Mouse (Mus musculus) heart, postnatal 0 days (tissue): ENCODE results near the gene Tle6. TPM values are rescaled to one million over a fixed set of nuclear protein-coding genes. Genes with fewer than 3 reads are reported as not detected.

Source experiments
- ATAC-seq: fragments of 200-750 bp; cut with Nextera tagmentation; 2 replicates; pipeline ENCODE4 v1.8.0; 2017; ENCODE audit warnings: low read depth, moderate number of reproducible peaks, moderate library complexity; ENCODE audit not compliant: insufficient read depth
- DNase-seq: peaks from one replicate; pipeline ENCODE4 v3.0.0-alpha.2; 2016; ENCODE audit warnings: low spot score
- H3K27ac ChIP-seq: fragments of 300-500 bp; sonication (generic); 2 replicates; pipeline ENCODE4 v1.5.1; 2014; ENCODE audit warnings: low read depth, mild to moderate bottlenecking
- H3K27me3 ChIP-seq: fragments of 300-500 bp; sonication (generic); 2 replicates; pipeline ENCODE4 v1.6.1; 2014; ENCODE audit warnings: low read length, mixed read lengths; ENCODE audit not compliant: control insufficient read depth, insufficient read depth
- H3K36me3 ChIP-seq: fragments of 300-500 bp; sonication (generic); replicated peaks from 2 replicates; pipeline ENCODE4 v1.6.1; 2014; ENCODE audit warnings: low read length, mixed read lengths; ENCODE audit not compliant: control insufficient read depth, insufficient read depth
- H3K4me1 ChIP-seq: fragments of 300-500 bp; sonication (generic); 2 replicates; pipeline ENCODE4 v1.6.1; 2014; ENCODE audit warnings: antibody characterized with exemption; ENCODE audit not compliant: control insufficient read depth, insufficient read depth
- H3K4me2 ChIP-seq: fragments of 300-500 bp; sonication (generic); 2 replicates; pipeline ENCODE4 v1.6.1; 2014; ENCODE audit warnings: low read depth, mild to moderate bottlenecking, low read length, moderate library complexity
- H3K4me3 ChIP-seq: fragments of 300-500 bp; sonication (generic); 2 replicates; pipeline ENCODE4 v1.5.1; 2014; ENCODE audit warnings: low read depth, low read length
- H3K9ac ChIP-seq: fragments of 300-500 bp; sonication (generic); replicated peaks from 2 replicates; pipeline ENCODE4 v1.6.1; 2014; ENCODE audit warnings: low read depth, low read length, mixed read lengths
- H3K9me3 ChIP-seq: fragments of 300-500 bp; sonication (generic); replicated peaks from 2 replicates; pipeline ENCODE4 v1.6.1; 2016; ENCODE audit warnings: low read length; ENCODE audit not compliant: control insufficient read depth
- CTCF ChIP-seq: IDR thresholded peaks from 2 replicates; pipeline ENCODE4 v1.5.1; 2016; ENCODE audit warnings: antibody characterized with exemption, control low read depth, low read depth
- EP300 ChIP-seq: IDR thresholded peaks from 2 replicates; pipeline ENCODE4 v1.6.1; 2016; ENCODE audit warnings: antibody characterized with exemption, low read depth
- WGBS: fragments of 180-500 bp; shearing (Covaris S2); extraction: QIAGEN DNeasy Blood & Tissue Kit; methylation state at CpG from one replicate; pipeline ENCODE4 v1.1.7; 2014; 5-methylcytosine and 5-hydroxymethylcytosine counted together
- polyA plus RNA-seq: library from polyadenylated mRNA; unstranded; fragments of >200 nt; fragmentation: Nextera tagmentation; extraction: Ambion mirVana; gene quantifications from 2 replicates; pipeline ENCODE4 v1.2.1, GENCODE M21; 2015
- total RNA-seq: library from RNA; depleted of rRNA; stranded (reverse); fragments of >200 nt; gene quantifications from 2 replicates; pipeline ENCODE4 v1.2.3, GENCODE M21; 2014; ENCODE audit warnings: low replicate concordance

Tle6 gene
- total and polyA plus RNA-seq, 2 experiments from 2014 or later: 18.6 to 19.3 TPM

DNA sequence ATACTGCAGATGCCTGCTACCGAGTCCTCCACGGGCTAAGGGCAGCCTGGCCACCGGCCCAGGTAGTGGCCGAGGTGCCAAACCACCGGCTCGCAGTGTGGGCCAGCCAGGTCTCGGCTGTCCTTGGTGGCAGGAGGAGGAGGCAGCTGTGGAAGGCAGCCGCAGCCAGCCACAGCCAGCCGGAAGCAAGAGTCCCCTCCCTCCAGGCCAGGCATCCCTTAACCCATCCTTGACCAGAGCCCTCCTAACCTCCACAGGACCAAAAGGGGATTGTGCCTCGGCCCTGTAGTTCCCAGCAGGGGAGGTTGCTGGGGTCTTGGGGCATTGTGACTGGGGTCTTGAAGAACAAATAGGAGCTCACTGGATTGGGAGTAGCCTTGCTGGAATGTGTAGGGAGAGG is 36.7 kb downstream of the Tle6 start:
- ATAC-seq: peak; percentile 25
- Histone ChIP-seq H3K4me1 (peaks cover 33% of the 10 kb centered on the region), H3K4me2 (peak overlapping the region; percentile 35), H3K36me3 (peaks cover 39% of the 10 kb centered on the region), H3K9me3 (no peaks in the 10 kb centered on the region), H3K9ac (no peak overlapping the region), H3K27me3 (no peaks in the 10 kb centered on the region), H3K27ac (peak overlapping the region; percentile 47), H3K4me3 (0 out of 2 replicates have a peak overlapping the region, but pooled peaks have one; percentile 2)
- 2% methylated on average over 10 of the region's 10 CpGs for WGBS
- peak; percentile 53 for DNase-seq
- no peak for TF ChIP-seq CTCF
- TF ChIP-seq EP300: no peak

DNA sequence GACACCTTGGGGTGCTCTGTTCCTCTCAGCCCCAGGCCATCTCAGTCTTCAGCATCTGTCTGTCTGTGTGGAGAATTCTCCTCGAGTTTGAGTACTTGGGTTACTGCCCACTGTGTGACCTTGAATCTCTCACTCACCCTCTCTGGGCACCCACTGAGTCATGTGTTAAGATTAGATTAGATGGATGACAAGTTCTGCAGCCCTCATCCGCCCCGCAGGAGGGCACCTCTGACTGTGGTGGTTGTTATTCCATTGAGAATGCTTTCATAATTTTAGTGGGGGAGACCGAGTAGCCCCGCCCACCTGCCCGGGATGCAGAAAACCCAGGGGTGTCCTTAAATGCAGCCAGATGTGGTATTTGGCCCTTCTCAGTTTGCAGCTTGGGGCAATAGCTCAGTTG is 37.4 kb downstream of the Tle6 start:
- peak overlapping the region; percentile 47; the same call in 1 of the 2 replicates for H3K27ac ChIP-seq
- WGBS: 33% methylated on average over 6 of the region's 6 CpGs
- H3K4me1 ChIP-seq: peaks cover 26% of the 10 kb centered on the region
- peak overlapping the region; percentile 35; the same call in 1 of the 2 replicates for H3K4me2 ChIP-seq
- TF ChIP-seq EP300 (no peak), CTCF (no peak)
- DNase-seq (no peak), ATAC-seq (no peak)
- H3K4me3 ChIP-seq: no peak overlapping the region
- no peaks in the 10 kb centered on the region for H3K27me3 ChIP-seq
- no peaks in the 10 kb centered on the region for H3K9me3 ChIP-seq
- H3K36me3 ChIP-seq: peaks cover 39% of the 10 kb centered on the region
- H3K9ac ChIP-seq: no peak overlapping the region

DNA sequence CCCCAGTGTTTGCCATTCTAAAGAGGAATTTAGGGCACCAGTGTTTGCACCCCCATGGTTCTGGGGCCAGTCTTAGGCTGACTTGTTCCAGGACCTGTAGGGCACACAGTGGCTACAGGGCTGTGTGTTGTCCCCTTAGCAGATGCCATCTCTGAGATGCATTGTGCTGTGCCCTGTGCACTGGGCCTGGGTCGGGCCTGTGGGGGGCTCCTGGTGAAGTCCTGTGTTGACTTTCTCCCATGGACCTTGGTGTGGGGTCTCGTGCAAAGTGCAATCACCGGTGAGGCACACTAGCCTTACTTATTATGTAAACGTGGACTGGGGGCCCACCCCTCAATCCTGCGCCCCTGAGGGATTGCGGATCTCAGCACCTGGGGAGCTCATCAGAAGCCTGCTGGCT is 38.5 kb downstream of the Tle6 start:
- H3K4me1 ChIP-seq: peaks cover 23% of the 10 kb centered on the region
- H3K9ac ChIP-seq: peak overlapping the region; percentile 16; the same call in 1 of the 2 replicates
- WGBS: 78% methylated on average over 6 of the region's 6 CpGs
- no peak overlapping the region for H3K27ac ChIP-seq
- no peaks in the 10 kb centered on the region for H3K27me3 ChIP-seq
- TF ChIP-seq EP300 (no peak), CTCF (no peak)
- H3K36me3 ChIP-seq: peaks cover 39% of the 10 kb centered on the region
- H3K4me3 ChIP-seq: no peak overlapping the region
- ATAC-seq: no peak
- DNase-seq: no peak
- no peaks in the 10 kb centered on the region for H3K9me3 ChIP-seq
- H3K4me2 ChIP-seq: no peak overlapping the region

DNA sequence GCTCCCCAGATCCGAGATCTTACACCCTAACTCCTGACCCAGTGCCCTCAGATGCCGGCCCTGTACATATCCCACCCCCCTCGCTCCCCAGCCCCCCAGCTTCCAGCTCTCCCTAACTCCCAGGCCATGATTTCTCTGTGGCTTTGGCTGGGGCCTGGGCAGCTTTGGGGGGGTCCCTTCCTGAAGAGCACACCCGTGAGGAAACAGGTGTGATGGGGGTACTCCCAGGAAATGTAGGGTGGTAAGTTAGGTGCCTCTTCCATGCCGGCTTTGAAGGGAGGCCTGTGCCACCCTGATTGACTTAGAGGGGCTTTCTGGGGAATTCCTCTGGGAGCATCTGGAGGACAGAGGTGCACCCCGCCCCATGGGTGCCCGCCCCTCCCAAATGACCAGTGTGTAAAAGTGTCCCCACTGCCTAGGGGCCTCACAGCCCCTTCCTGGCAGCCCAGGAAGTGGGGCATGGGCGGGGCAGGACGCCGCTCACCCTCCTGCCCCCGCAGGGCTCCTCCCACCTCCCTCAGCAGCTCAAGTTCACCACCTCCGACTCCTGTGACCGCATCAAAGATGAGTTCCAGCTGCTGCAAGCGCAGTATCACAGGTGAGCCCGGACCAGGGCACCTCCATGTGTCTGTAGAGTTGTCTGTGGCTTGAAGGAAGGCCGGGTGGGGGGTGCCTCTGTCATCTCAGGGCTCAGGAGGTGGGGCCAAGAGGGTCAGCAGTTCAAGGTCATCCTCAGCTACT is 40.0 kb downstream of the Tle6 start:
- Histone ChIP-seq H3K36me3 (peaks cover 26% of the 10 kb centered on the region), H3K27ac (peak overlapping the region; percentile 95), H3K9ac (peak overlapping the region; percentile 95), H3K4me1 (peaks cover 23% of the 10 kb centered on the region), H3K9me3 (no peaks in the 10 kb centered on the region), H3K27me3 (no peaks in the 10 kb centered on the region), H3K4me3 (peak overlapping the region; percentile 97), H3K4me2 (peak overlapping the region; percentile 93)
- peak; percentile 56 for DNase-seq
- no peak for ATAC-seq
- WGBS: 11% methylated on average over 16 of the region's 16 CpGs
- no peak for TF ChIP-seq EP300
- no peak for TF ChIP-seq CTCF

DNA sequence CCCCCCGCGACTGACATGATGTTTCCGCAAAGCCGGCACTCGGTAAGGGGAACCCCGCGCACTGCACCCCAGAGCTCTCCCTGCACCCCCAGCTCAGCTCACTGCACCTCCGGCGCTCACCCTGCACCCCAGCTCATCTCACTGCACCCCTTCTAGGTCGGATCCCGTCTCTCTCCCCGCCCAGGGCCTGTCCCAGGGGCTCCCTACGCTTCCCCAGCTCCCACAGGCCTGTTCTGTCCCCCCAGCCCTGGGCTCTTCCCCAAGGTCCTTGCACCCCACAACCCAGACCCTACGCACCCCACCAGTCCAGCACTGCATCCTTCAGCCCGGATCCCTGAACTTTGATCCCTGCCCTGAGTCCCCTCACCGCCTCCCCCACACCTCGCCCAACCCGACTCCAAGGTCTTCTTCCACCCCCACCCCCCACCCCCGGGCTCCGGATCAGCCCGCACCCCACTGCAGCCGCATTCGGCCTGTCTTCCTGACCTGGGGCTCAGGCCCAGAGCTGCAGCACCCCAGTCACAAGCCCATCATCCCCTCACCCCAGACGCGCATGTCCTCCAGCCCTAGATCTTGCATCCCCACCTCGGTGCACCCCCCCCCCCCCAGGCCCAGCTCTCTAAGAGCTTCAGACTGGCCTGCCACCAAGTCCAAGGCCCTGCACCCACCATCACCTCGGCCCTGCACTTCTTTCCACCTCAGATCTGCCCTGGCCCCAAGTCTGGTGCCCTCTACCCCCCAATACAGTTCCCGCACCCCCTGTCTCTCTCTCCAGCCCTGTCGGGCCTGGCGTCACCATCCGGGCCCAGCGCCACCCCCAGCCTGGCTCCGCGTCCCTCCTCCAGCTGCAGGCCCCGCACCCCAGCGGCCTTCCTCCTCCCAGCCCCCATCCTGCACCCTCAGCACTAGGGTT is 41.0 kb downstream of the Tle6 start:
- WGBS: 0% methylated on average over 29 of the region's 36 CpGs
- H3K9me3 ChIP-seq: no peaks in the 10 kb centered on the region
- ATAC-seq: peak; percentile 28
- H3K4me2 ChIP-seq: peak overlapping the region; percentile 93
- H3K4me1 ChIP-seq: peaks cover 23% of the 10 kb centered on the region
- H3K4me3 ChIP-seq: peak overlapping the region; percentile 97
- H3K27me3 ChIP-seq: no peaks in the 10 kb centered on the region
- TF ChIP-seq EP300: no peak
- TF ChIP-seq CTCF: no peak
- peak; percentile 47 for DNase-seq
- H3K27ac ChIP-seq: peak overlapping the region; percentile 95
- H3K36me3 ChIP-seq: peaks cover 16% of the 10 kb centered on the region
- H3K9ac ChIP-seq: peak overlapping the region; percentile 95
